Mouse (Mus musculus) liver, postnatal 0 days (tissue): ENCODE data around the gene Cog1. TPM values are rescaled to one million over a fixed set of nuclear protein-coding genes. Genes with fewer than 3 reads are reported as not detected.
A peak's percentile ranks its signal among the peaks of the same experiment; 100 is the strongest.

Experiments
- ATAC-seq: fragments of 200-750 bp; cut with Nextera tagmentation; 2 replicates; pipeline ENCODE4 v1.8.0; 2017; ENCODE audit warnings: mild to moderate bottlenecking, moderate library complexity
- DNase-seq: peaks from one replicate; pipeline ENCODE4 v3.0.0-alpha.2; 2016
- H3K27ac ChIP-seq: fragments of 300-500 bp; sonication (generic); 2 replicates; pipeline ENCODE4 v1.5.1; 2014; ENCODE audit warnings: antibody characterized with exemption, moderate library complexity, mild to moderate bottlenecking, low read depth
- H3K27me3 ChIP-seq: fragments of 300-500 bp; sonication (generic); 2 replicates; pipeline ENCODE4 v1.6.1; 2014; ENCODE audit warnings: low read length, control low read depth, mixed read lengths; ENCODE audit not compliant: insufficient read depth
- H3K36me3 ChIP-seq: fragments of 300-500 bp; sonication (generic); replicated peaks from 2 replicates; pipeline ENCODE4 v1.6.1; 2014; ENCODE audit warnings: mild to moderate bottlenecking, control low read depth, low read length, moderate library complexity, mixed read lengths; ENCODE audit not compliant: insufficient read depth
- H3K4me1 ChIP-seq: fragments of 300-500 bp; sonication (generic); 2 replicates; pipeline ENCODE4 v1.6.1; 2014; ENCODE audit warnings: antibody characterized with exemption, mild to moderate bottlenecking, control low read depth; ENCODE audit not compliant: insufficient read depth
- H3K4me2 ChIP-seq: fragments of 300-500 bp; sonication (generic); 2 replicates; pipeline ENCODE4 v1.6.1; 2014; ENCODE audit warnings: low read depth, mild to moderate bottlenecking, low read length, moderate library complexity, mixed read lengths
- H3K4me3 ChIP-seq: fragments of 300-500 bp; sonication (generic); 2 replicates; pipeline ENCODE4 v1.5.1; 2014; ENCODE audit warnings: low read depth, low read length
- H3K9ac ChIP-seq: fragments of 300-500 bp; sonication (generic); replicated peaks from 2 replicates; pipeline ENCODE4 v1.6.1; 2014; ENCODE audit warnings: mild to moderate bottlenecking, moderate library complexity
- H3K9me3 ChIP-seq: fragments of 300-500 bp; sonication (generic); 2 replicates; pipeline ENCODE4 v1.6.1; 2016; ENCODE audit warnings: mild to moderate bottlenecking, control low read depth, low read length, mixed read lengths
- CTCF ChIP-seq: sonication (generic); IDR thresholded peaks from 2 replicates; pipeline ENCODE4 v1.5.1; 2016; ENCODE audit warnings: antibody characterized with exemption, low read depth
- EP300 ChIP-seq: IDR thresholded peaks from 2 replicates; pipeline ENCODE4 v1.6.1; 2016; ENCODE audit warnings: antibody characterized with exemption, low read depth, mild to moderate bottlenecking
- WGBS: fragments of 180-500 bp; shearing (Covaris S2); extraction: QIAGEN DNeasy Blood & Tissue Kit; methylation state at CpG from one replicate; pipeline ENCODE4 v1.1.7; 2014; ENCODE audit not compliant: insufficient replicate concordance; 5-methylcytosine and 5-hydroxymethylcytosine counted together
- polyA plus RNA-seq: library from polyadenylated mRNA; unstranded; fragments of >200 nt; fragmentation: Nextera tagmentation; extraction: Ambion mirVana; gene quantifications from 2 replicates; pipeline ENCODE4 v1.2.1, GENCODE M21; 2015

Cog1 gene
- polyA plus RNA-seq, 1 experiment from 2014 or later, result 7.1 TPM

- H3K36me3 ChIP-seq, result no peaks in the 10 kb centered on the region
- no peak overlapping the region for H3K4me2 ChIP-seq
- no peak for TF ChIP-seq EP300
- peak; percentile 56 for TF ChIP-seq CTCF
- H3K9ac ChIP-seq, result no peak overlapping the region
- H3K4me1 ChIP-seq, result peaks cover 3% of the 10 kb centered on the region; the same call in 1 of the 2 replicates
- H3K9me3 ChIP-seq, result no peaks in the 10 kb centered on the region
- ATAC-seq (no peak), DNase-seq (no peak)
- 45% methylated on average over 7 of the region's 7 CpGs for WGBS
- no peak overlapping the region for H3K27ac ChIP-seq
- H3K27me3 ChIP-seq, result no peaks in the 10 kb centered on the region
- no peak overlapping the region for H3K4me3 ChIP-seq
Observed at GRCm38 (mm10) chr11:113630642-113631041, 18.3 kb upstream of the Cog1 start.

GRCm38 (mm10) chr11:113631302-113631701, 17.7 kb upstream of the Cog1 start:
- Histone ChIP-seq H3K27ac (no peak overlapping the region), H3K4me3 (no peak overlapping the region), H3K9ac (no peak overlapping the region), H3K27me3 (no peaks in the 10 kb centered on the region), H3K36me3 (no peaks in the 10 kb centered on the region), H3K4me2 (peak overlapping the region; percentile 54), H3K4me1 (peaks cover 3% of the 10 kb centered on the region; the same call in 1 of the 2 replicates), H3K9me3 (no peaks in the 10 kb centered on the region)
- no peak for ATAC-seq
- 57% methylated on average over 8 of the region's 8 CpGs for WGBS
- no peak for TF ChIP-seq EP300
- TF ChIP-seq CTCF, result no peak
- no peak for DNase-seq

- Histone ChIP-seq H3K4me3 (0 out of 2 replicates have a peak overlapping the region, but pooled peaks have one; percentile 1), H3K36me3 (no peaks in the 10 kb centered on the region), H3K27ac (no peak overlapping the region), H3K9ac (no peak overlapping the region), H3K4me2 (peak overlapping the region; percentile 54), H3K4me1 (peaks cover 3% of the 10 kb centered on the region; the same call in 1 of the 2 replicates), H3K9me3 (no peaks in the 10 kb centered on the region), H3K27me3 (no peaks in the 10 kb centered on the region)
- ATAC-seq (peak; percentile 72), DNase-seq (peak; percentile 18)
- WGBS, result 63% methylated on average over 8 of the region's 8 CpGs
- no peak for TF ChIP-seq EP300
- no peak for TF ChIP-seq CTCF
Observed at GRCm38 (mm10) chr11:113631862-113632261, 17.1 kb upstream of the Cog1 start.

GRCm38 (mm10) chr11:113632303-113632702, 16.7 kb upstream of the Cog1 start:
- Histone ChIP-seq H3K4me1 (peaks cover 3% of the 10 kb centered on the region; the same call in 1 of the 2 replicates), H3K9me3 (no peaks in the 10 kb centered on the region), H3K27me3 (no peaks in the 10 kb centered on the region), H3K4me3 (no peak overlapping the region), H3K27ac (no peak overlapping the region), H3K9ac (no peak overlapping the region), H3K36me3 (no peaks in the 10 kb centered on the region), H3K4me2 (peak overlapping the region; percentile 54)
- ATAC-seq (peak; percentile 19; the same call in 1 of the 2 replicates), DNase-seq (no peak)
- 65% methylated on average over 7 of the region's 7 CpGs for WGBS
- no peak for TF ChIP-seq EP300
- TF ChIP-seq CTCF, result no peak

- TF ChIP-seq CTCF (no peak), EP300 (no peak)
- no peak overlapping the region for H3K4me2 ChIP-seq
- 81% methylated on average over 5 of the region's 5 CpGs for WGBS
- no peak overlapping the region for H3K9ac ChIP-seq
- DNase-seq (no peak), ATAC-seq (0 out of 2 replicates have a peak, but pooled peaks have one; percentile 17)
- no peak overlapping the region for H3K4me3 ChIP-seq
- no peak overlapping the region for H3K27ac ChIP-seq
- peaks cover 3% of the 10 kb centered on the region; the same call in 1 of the 2 replicates for H3K4me1 ChIP-seq
- H3K36me3 ChIP-seq, result no peaks in the 10 kb centered on the region
- no peaks in the 10 kb centered on the region for H3K27me3 ChIP-seq
- no peaks in the 10 kb centered on the region for H3K9me3 ChIP-seq
Observed at GRCm38 (mm10) chr11:113633398-113633797, 15.6 kb upstream of the Cog1 start.

GRCm38 (mm10) chr11:113634699-113635121, 14.3 kb upstream of the Cog1 start:
- no peak overlapping the region for H3K27ac ChIP-seq
- H3K27me3 ChIP-seq, result no peaks in the 10 kb centered on the region
- DNase-seq, result no peak
- H3K4me3 ChIP-seq, result no peak overlapping the region
- H3K36me3 ChIP-seq, result no peaks in the 10 kb centered on the region
- WGBS, result 71% methylated on average over 10 of the region's 10 CpGs
- ATAC-seq, result no peak
- no peak for TF ChIP-seq EP300
- no peak for TF ChIP-seq CTCF
- no peaks in the 10 kb centered on the region for H3K9me3 ChIP-seq
- H3K4me2 ChIP-seq, result no peak overlapping the region
- no peak overlapping the region for H3K9ac ChIP-seq
- peaks cover 3% of the 10 kb centered on the region; the same call in 1 of the 2 replicates for H3K4me1 ChIP-seq

- no peak overlapping the region for H3K27ac ChIP-seq
- WGBS, result 89% methylated on average over 12 of the region's 12 CpGs
- H3K27me3 ChIP-seq, result no peaks in the 10 kb centered on the region
- TF ChIP-seq EP300, result no peak
- no peak for TF ChIP-seq CTCF
- H3K4me1 ChIP-seq, result no peaks in the 10 kb centered on the region
- no peaks in the 10 kb centered on the region for H3K36me3 ChIP-seq
- H3K9ac ChIP-seq, result no peak overlapping the region
- ATAC-seq (no peak), DNase-seq (no peak)
- no peaks in the 10 kb centered on the region for H3K9me3 ChIP-seq
- no peak overlapping the region for H3K4me3 ChIP-seq
- no peak overlapping the region for H3K4me2 ChIP-seq
Observed at GRCm38 (mm10) chr11:113638680-113639079, 10.3 kb upstream of the Cog1 start.
